In genomic region chr3:107849693-107850031, GRCm38 (mm10) we compare ENCODE assay signal across 17 mouse cellular contexts. TPM values are rescaled to one million over a fixed set of nuclear protein-coding genes. Genes with fewer than 3 reads are reported as not detected.
DNase-seq lines count a peak whose midpoint lies in the region; ATAC-seq and TF ChIP-seq lines count a peak whose summit lies in the region.
"Had no signal": no experiment of that assay in that cellular context is flagged by ENCODE, and none has a peak within 500 bp of the region (broad histone marks: within the 10 kb centered on the region; RNA-seq: fewer than 3 reads in every experiment).

No protein-coding gene starts in this region.

- peaks cover 39% of the 10 kb centered on the region for H3K4me1 ChIP-seq in lung, embryonic 15.5 days
- peaks cover 2% of the 10 kb centered on the region for H3K4me1 ChIP-seq in lung, adult 2 months (ENCODE audit: control insufficient read depth, insufficient read depth, low read length)
- H3K4me1 ChIP-seq in embryonic fibroblast, embryonic 13.5 days (ENCODE audit: control insufficient read depth, insufficient read depth, low read length): peaks cover 7% of the 10 kb centered on the region
- peaks cover 20% of the 10 kb centered on the region for H3K4me1 ChIP-seq in limb, embryonic 15.5 days
- peaks cover 23% of the 10 kb centered on the region for H3K4me1 ChIP-seq in midbrain, embryonic 14.5 days (ENCODE audit: control insufficient read depth, insufficient read depth, low read length)

- no peak overlapping the region for H3K9ac ChIP-seq in lung, embryonic 15.5 days
- no peak overlapping the region for H3K9ac ChIP-seq in limb, embryonic 15.5 days
- H3K9ac ChIP-seq in midbrain, embryonic 14.5 days (replicated peaks; ENCODE audit: low read length): no peak overlapping the region
- H3K9ac ChIP-seq: intestine, embryonic 15.5 days; midbrain, embryonic 13.5 days had no signal

- TF ChIP-seq POLR2A in lung, adult 2 months (IDR thresholded peaks at IDR 0.05; ENCODE audit: borderline replicate concordance, extremely low read depth, low read depth, low read length): no peak
- TF ChIP-seq POLR2A in embryonic fibroblast, embryonic 13.5 days (IDR thresholded peaks at IDR 0.05; ENCODE audit: low read depth, low read length): no peak

- no peak for TF ChIP-seq CTCF in lung, adult 2 months (IDR thresholded peaks at IDR 0.05; ENCODE audit: insufficient read depth, low read length)
- TF ChIP-seq CTCF in embryonic fibroblast, embryonic 13.5 days (IDR thresholded peaks at IDR 0.05; ENCODE audit: borderline replicate concordance, insufficient read depth, low read length): no peak

- no peak for ATAC-seq in lung, embryonic 15.5 days (ENCODE audit: borderline replicate concordance, extremely low read depth, low FRiP score, low TSS enrichment)
- no peak for ATAC-seq in limb, embryonic 15.5 days (ENCODE audit: insufficient number of reproducible peaks, low FRiP score, low TSS enrichment, low read depth)
- peak; percentile 23; the same call in 1 of the 2 replicates for ATAC-seq in neutrophil, adult 5-6 weeks (ENCODE audit: extremely low read depth, insufficient number of reproducible peaks, low FRiP score, poor library complexity, severe bottlenecking)
- ATAC-seq in midbrain, embryonic 14.5 days (ENCODE audit: low FRiP score, low TSS enrichment): no peak

- H3K9me3 ChIP-seq in lung, embryonic 15.5 days: no peaks in the 10 kb centered on the region
- H3K9me3 ChIP-seq in limb, embryonic 15.5 days: no peaks in the 10 kb centered on the region
- no peaks in the 10 kb centered on the region for H3K9me3 ChIP-seq in midbrain, embryonic 14.5 days (ENCODE audit: control insufficient read depth, low read length)
- H3K9me3 ChIP-seq: intestine, embryonic 15.5 days; midbrain, embryonic 13.5 days had no signal

- WGBS in lung, embryonic 15.5 days: 74% methylated on average over 2 of the region's 2 CpGs
- whole genome bisulfite sequencing in lung, adult 2 months: 79% methylated on average over 2 of the region's 2 CpGs
- WGBS in limb, embryonic 15.5 days: 66% methylated on average over 2 of the region's 2 CpGs
- 84% methylated on average over 2 of the region's 2 CpGs for WGBS in midbrain, embryonic 14.5 days

- no peak overlapping the region for H3K4me2 ChIP-seq in lung, embryonic 15.5 days
- H3K4me2 ChIP-seq in limb, embryonic 15.5 days: no peak overlapping the region
- no peak overlapping the region for H3K4me2 ChIP-seq in midbrain, embryonic 14.5 days (ENCODE audit: low read length)
- H3K4me2 ChIP-seq: intestine, embryonic 15.5 days had no signal

- peak overlapping the region; percentile 62; the same call in 1 of the 2 replicates for H3K27ac ChIP-seq in lung, embryonic 15.5 days
- peak overlapping the region; percentile 74 for H3K27ac ChIP-seq in embryonic fibroblast, embryonic 13.5 days (ENCODE audit: insufficient read depth, low read length)
- peak overlapping the region; percentile 22; the same call in 1 of the 2 replicates for H3K27ac ChIP-seq in limb, embryonic 15.5 days
- no peak overlapping the region for H3K27ac ChIP-seq in midbrain, embryonic 14.5 days (replicated peaks; ENCODE audit: low read depth, low read length)
- H3K27ac ChIP-seq: intestine, embryonic 15.5 days had no signal

- H3K27me3 ChIP-seq in lung, embryonic 15.5 days: no peaks in the 10 kb centered on the region
- no peaks in the 10 kb centered on the region for H3K27me3 ChIP-seq in limb, embryonic 15.5 days
- no peaks in the 10 kb centered on the region for H3K27me3 ChIP-seq in midbrain, embryonic 14.5 days (ENCODE audit: control insufficient read depth, insufficient read depth, low read length)
- H3K27me3 ChIP-seq: intestine, embryonic 15.5 days; midbrain, embryonic 13.5 days had no signal

- no peak overlapping the region for H3K4me3 ChIP-seq in lung, embryonic 15.5 days
- no peak overlapping the region for H3K4me3 ChIP-seq in lung, adult 2 months (replicated peaks; ENCODE audit: extremely low read depth, low read depth, low read length)
- no peak overlapping the region for H3K4me3 ChIP-seq in embryonic fibroblast, embryonic 13.5 days (ENCODE audit: insufficient read depth, low read length)
- H3K4me3 ChIP-seq in limb, embryonic 15.5 days: no peak overlapping the region
- H3K4me3 ChIP-seq in midbrain, embryonic 14.5 days (replicated peaks; ENCODE audit: low read depth, low read length): no peak overlapping the region
- H3K4me3 ChIP-seq: erythroblast, embryonic 14.5 days; intestine, embryonic 15.5 days; midbrain, embryonic 13.5 days had no signal

- H3K36me3 ChIP-seq in lung, embryonic 15.5 days: no peaks in the 10 kb centered on the region
- H3K36me3 ChIP-seq in limb, embryonic 15.5 days: no peaks in the 10 kb centered on the region
- H3K36me3 ChIP-seq in midbrain, embryonic 14.5 days (ENCODE audit: control insufficient read depth, insufficient read depth, low read length): no peaks in the 10 kb centered on the region
- H3K36me3 ChIP-seq: intestine, embryonic 15.5 days; midbrain, embryonic 13.5 days had no signal

- DNase-seq in lung, adult 2 months: no peak
- DNase-seq in left cerebral cortex, adult 18-20 months (ENCODE audit: low spot score in 2 of 2): no peak
- DNase-seq in midbrain, embryonic 14.5 days: no peak
- DNase-seq: cerebellum, adult 2 months; right cerebral cortex, adult 18-20 months had no signal

RNA-seq across cellular contexts. Expression of gene Eps8l3, which starts 27.4 kb away (rescaled TPM):
- not detected in 2 replicates for polyA plus RNA-seq in lung, embryonic 15.5 days (2015; fragmentation: Nextera tagmentation; extraction: Ambion mirVana)
- polyA plus RNA-seq in lung, adult 2 months (2012; rRNA removed): 0.61 TPM in 1 of 2 replicates, not detected in the other
- polyA plus RNA-seq in embryonic fibroblast, embryonic 13.5 days (2011; ENCODE audit: insufficient read length, low read depth, missing spikeins): not detected in 2 replicates
- polyA plus RNA-seq in limb, embryonic 15.5 days (2015; fragmentation: Nextera tagmentation; extraction: Ambion mirVana): not detected in 2 replicates
- total RNA-seq in neutrophil, adult 5-6 weeks (2017): not detected in 2 replicates
- total RNA-seq in left cerebral cortex, adult 18-20 months (2021): not detected
- not detected in 2 replicates for polyA plus RNA-seq in midbrain, embryonic 14.5 days (2014; fragmentation: Nextera tagmentation; extraction: Ambion mirVana)
- total RNA-seq: adrenal gland, adult 18-20 months; heart, postnatal 10 days; layer of hippocampus, postnatal 10 days; left cerebral cortex, postnatal 36 days had no signal
- polyA plus RNA-seq: erythroblast, embryonic 14.5 days; frontal cortex, adult 2 months; midbrain, embryonic 13.5 days had no signal

RNA-seq across cellular contexts. Expression of gene Gstm5, which starts 46.0 kb away (rescaled TPM):
- polyA plus RNA-seq in lung, embryonic 15.5 days (2015; fragmentation: Nextera tagmentation; extraction: Ambion mirVana): 116 and 127 TPM in 2 replicates
- 8.4 and 15.3 TPM in 2 replicates for polyA plus RNA-seq in lung, adult 2 months (2012; rRNA removed)
- polyA plus RNA-seq in embryonic fibroblast, embryonic 13.5 days (2011; ENCODE audit: insufficient read length, low read depth, missing spikeins): 68.6 and 75.4 TPM in 2 replicates
- 168 and 185 TPM in 2 replicates for polyA plus RNA-seq in limb, embryonic 15.5 days (2015; fragmentation: Nextera tagmentation; extraction: Ambion mirVana)
- total RNA-seq in neutrophil, adult 5-6 weeks (2017): 0.93 and 1.5 TPM in 2 replicates
- total RNA-seq in left cerebral cortex, adult 18-20 months (2021): 100 to 1,000 TPM; 229 to 250 TPM
- polyA plus RNA-seq in midbrain, embryonic 14.5 days (2014; fragmentation: Nextera tagmentation; extraction: Ambion mirVana): 245 and 277 TPM in 2 replicates
